Mouse (Mus musculus) C2C12 (cell line): ENCODE data around the gene Srek1. TPM values are rescaled to one million over a fixed set of nuclear protein-coding genes. Genes with fewer than 3 reads are reported as not detected.
A peak's percentile ranks its signal among the peaks of the same experiment; 100 is the strongest.

Source experiments
- H3K27me3 ChIP-seq: one replicate; pipeline ENCODE4 v1.6.1; 2011; ENCODE audit not compliant: control insufficient read depth, insufficient read depth, insufficient read length
- H3K36me3 ChIP-seq: one replicate; pipeline ENCODE4 v1.6.1; 2011; ENCODE audit not compliant: control insufficient read depth, insufficient read depth
- H3K4me3 ChIP-seq: one replicate; pipeline ENCODE4 v1.5.1; 2011; ENCODE audit warnings: mild to moderate bottlenecking, control low read depth; ENCODE audit not compliant: poor library complexity, insufficient read depth, severe bottlenecking
- H3K79me2 ChIP-seq: one replicate; pipeline ENCODE4 v1.6.1; 2011; ENCODE audit not compliant: control insufficient read depth, insufficient read depth
- H3K79me3 ChIP-seq: one replicate; pipeline ENCODE4 v1.6.1; 2011; ENCODE audit warnings: low read depth, control low read depth
- H3ac ChIP-seq: one replicate; pipeline ENCODE3; 2011; ENCODE audit warnings: low read depth; ENCODE audit not compliant: control insufficient read depth, insufficient read length
- CEBPB ChIP-seq: IDR thresholded peaks from one replicate; pipeline ENCODE4 v1.6.1; 2011; ENCODE audit warnings: low read depth, mild to moderate bottlenecking, control low read depth, moderate library complexity
- CTCF ChIP-seq: IDR thresholded peaks from one replicate; pipeline ENCODE4 v1.5.1; 2011; ENCODE audit not compliant: control insufficient read depth, insufficient read depth, insufficient read length
- FOSL1 ChIP-seq: IDR thresholded peaks from one replicate; pipeline ENCODE4 v1.8.0; 2011; ENCODE audit warnings: mild to moderate bottlenecking, low read length; ENCODE audit not compliant: poor library complexity, insufficient read depth, severe bottlenecking
- MAX ChIP-seq: IDR thresholded peaks from one replicate; pipeline ENCODE4 v1.6.1; 2011; ENCODE audit warnings: mild to moderate bottlenecking, control low read depth
- MYOD1 ChIP-seq: IDR thresholded peaks from one replicate; pipeline ENCODE4 v1.6.1; 2011; ENCODE audit warnings: low read depth; ENCODE audit not compliant: control insufficient read depth, insufficient read length
- MYOG ChIP-seq: IDR thresholded peaks from one replicate; pipeline ENCODE4 v1.6.1; 2011; ENCODE audit not compliant: control insufficient read depth, insufficient read length; ENCODE audit errors: extremely low read depth
- USF1 ChIP-seq: IDR thresholded peaks from one replicate; pipeline ENCODE4 v1.6.1; 2011; ENCODE audit warnings: low read depth, mild to moderate bottlenecking, control low read depth, moderate library complexity
- polyA plus RNA-seq: library from polyadenylated mRNA; unstranded; fragments of >200 nt; fragmentation: generic; extraction: Trizol; gene quantifications from one replicate; pipeline ENCODE4 v1.2.1, GENCODE M21; 2012; ENCODE audit warnings: missing spikeins

The Srek1 gene
- polyA plus RNA-seq, 1 experiment, result 9.1 TPM

DNA sequence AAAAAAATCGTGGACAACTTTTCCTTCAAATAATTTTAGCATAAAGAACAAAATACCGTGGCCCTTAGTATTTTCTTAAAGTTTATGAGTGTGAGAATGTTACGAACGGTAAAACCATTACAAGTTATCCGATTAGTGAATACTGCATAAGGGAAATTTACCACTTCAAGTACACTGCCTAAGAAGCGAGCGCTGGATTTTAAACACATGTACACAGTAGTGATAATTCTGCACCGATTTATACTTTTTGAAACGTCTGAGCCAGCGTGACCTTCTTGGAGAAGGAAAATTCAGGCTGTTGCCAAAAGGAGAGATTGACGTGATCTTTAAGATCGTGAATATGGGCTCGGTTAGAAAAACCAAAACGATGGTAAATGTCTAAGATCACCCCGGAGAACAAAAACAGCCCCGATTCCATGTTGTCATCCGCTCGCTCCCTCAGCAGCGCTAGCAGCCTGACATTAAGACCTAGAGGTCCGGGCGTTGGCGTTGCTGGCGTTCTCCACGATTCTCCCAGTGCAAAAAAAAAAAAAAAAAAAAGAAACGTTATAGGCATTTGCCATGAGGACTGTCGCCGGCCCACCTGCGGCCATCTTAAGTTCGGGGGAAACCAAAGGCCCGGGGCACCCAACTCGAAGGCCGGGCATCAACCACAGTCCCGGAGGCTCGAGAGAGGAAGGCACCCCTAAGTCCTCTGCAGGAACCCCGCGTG lies 845 bp downstream of the Srek1 start:
- Histone ChIP-seq H3K79me2 (peaks cover 53% of the 10 kb centered on the region), H3K79me3 (peaks cover 47% of the 10 kb centered on the region), H3K4me3 (peak overlapping the region; percentile 86), H3K36me3 (peaks cover under 1% of the 10 kb centered on the region), H3K27me3 (no peaks in the 10 kb centered on the region), H3ac (peak overlapping the region; percentile 85)
- no peak for TF ChIP-seq USF1

DNA sequence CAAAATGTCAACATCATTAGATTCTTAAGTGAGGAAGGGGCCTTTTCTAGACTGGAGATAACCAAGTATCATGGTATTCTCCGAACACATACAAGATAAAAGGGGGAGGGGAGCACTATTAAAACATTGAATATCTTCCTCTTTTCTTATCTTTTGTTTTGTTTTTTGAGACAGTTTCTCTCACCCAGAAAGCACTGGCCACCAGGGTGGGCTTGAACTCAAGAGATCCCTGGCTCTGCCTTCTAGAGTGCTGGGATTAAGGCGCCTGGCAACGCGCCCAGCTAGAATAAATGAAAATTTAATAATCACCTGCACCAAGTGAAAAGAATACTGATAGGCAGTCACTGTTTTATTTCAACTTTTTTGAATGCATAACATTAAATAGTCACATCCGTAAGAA lies 1.5 kb downstream of the Srek1 start:
- H3K4me3 ChIP-seq, result peak overlapping the region; percentile 86
- H3K79me3 ChIP-seq, result peaks cover 49% of the 10 kb centered on the region
- TF ChIP-seq MYOD1 (no peak), USF1 (no peak), MYOG (no peak), FOSL1 (no peak), CTCF (no peak), MAX (no peak), CEBPB (no peak)

DNA sequence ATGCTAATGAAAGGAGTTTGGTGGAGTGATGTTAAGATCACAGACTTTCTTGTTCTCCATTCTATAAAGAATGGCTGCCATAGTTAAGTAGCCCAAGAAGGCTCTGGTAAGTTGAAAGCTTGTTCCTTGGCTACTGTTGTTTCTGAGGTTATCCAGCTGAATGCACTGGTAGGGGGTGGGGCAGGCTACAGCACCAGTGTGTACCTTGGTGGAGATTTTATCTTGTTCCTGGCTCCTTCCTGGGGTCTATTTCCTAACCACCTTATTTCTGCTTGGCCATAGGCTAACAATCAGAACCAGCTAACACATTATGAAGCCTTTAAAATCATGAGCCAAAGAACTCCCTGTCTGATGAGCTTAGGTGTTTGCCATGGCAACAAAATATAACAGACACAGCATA lies 3.6 kb downstream of the Srek1 start:
- no peaks in the 10 kb centered on the region for H3K27me3 ChIP-seq
- TF ChIP-seq CEBPB (no peak), MAX (no peak), USF1 (no peak), FOSL1 (no peak), MYOD1 (no peak), CTCF (no peak), MYOG (no peak)
- peaks cover 65% of the 10 kb centered on the region for H3K79me3 ChIP-seq
- no peak overlapping the region for H3ac ChIP-seq
- H3K79me2 ChIP-seq, result peaks cover 80% of the 10 kb centered on the region
- no peak overlapping the region for H3K4me3 ChIP-seq
- peaks cover 28% of the 10 kb centered on the region for H3K36me3 ChIP-seq

More for the DNA sequence above, 1.5 kb downstream of the Srek1 start:
- Histone ChIP-seq H3ac (no peak overlapping the region), H3K79me2 (peaks cover 59% of the 10 kb centered on the region), H3K27me3 (no peaks in the 10 kb centered on the region), H3K36me3 (peaks cover 7% of the 10 kb centered on the region)

DNA sequence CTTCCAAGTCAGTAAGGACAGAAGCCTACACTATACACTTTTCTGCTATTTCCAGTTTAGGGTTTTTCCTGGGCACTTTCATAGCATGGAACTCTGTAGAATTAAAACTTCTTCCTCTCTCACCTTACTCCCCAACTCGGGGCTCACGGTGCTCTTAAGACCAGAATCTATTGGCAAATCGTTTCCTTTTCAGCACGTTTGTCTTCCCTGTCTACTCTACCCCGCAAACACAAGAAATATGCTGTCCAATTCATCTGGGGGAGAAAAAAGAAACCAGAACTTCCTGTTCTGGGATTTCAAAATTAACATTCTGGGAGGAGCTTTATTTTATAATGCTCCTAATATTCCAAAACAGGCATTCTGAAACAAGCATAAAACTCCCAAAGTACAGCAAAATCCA lies 6.5 kb downstream of the Srek1 start:
- Histone ChIP-seq H3K79me3 (peaks cover 66% of the 10 kb centered on the region), H3K79me2 (peaks cover 77% of the 10 kb centered on the region), H3K4me3 (no peak overlapping the region), H3K27me3 (no peaks in the 10 kb centered on the region), H3ac (no peak overlapping the region), H3K36me3 (peaks cover 47% of the 10 kb centered on the region)
- no peak for TF ChIP-seq MAX
- no peak for TF ChIP-seq CEBPB
- no peak for TF ChIP-seq FOSL1
- no peak for TF ChIP-seq MYOD1
- TF ChIP-seq USF1, result no peak
- no peak for TF ChIP-seq CTCF
- no peak for TF ChIP-seq MYOG

DNA sequence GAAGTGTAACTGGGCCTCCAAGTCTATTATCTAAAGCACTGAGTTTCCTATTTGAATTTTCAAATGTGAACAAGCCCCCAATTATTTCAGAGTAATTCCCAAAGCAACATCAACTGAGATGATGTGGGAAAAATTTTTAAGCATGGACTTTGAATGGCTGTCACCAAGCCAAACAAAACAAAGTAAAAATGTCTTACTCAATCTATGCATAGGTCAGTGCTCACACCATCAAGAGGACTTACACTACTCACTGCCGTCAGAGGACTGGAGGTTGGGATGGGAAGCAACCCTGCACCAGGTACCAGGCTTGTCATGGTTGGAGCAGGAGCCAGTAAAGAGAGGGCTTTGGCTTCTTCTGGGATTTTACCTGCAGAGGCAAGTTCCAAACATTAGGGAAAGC lies 10.8 kb downstream of the Srek1 start:
- peaks cover 74% of the 10 kb centered on the region for H3K79me2 ChIP-seq
- H3K27me3 ChIP-seq, result no peaks in the 10 kb centered on the region
- peaks cover 34% of the 10 kb centered on the region for H3K79me3 ChIP-seq
- no peak overlapping the region for H3ac ChIP-seq
- TF ChIP-seq MAX (no peak), MYOD1 (no peak)
- peaks cover 88% of the 10 kb centered on the region for H3K36me3 ChIP-seq
- no peak overlapping the region for H3K4me3 ChIP-seq

DNA sequence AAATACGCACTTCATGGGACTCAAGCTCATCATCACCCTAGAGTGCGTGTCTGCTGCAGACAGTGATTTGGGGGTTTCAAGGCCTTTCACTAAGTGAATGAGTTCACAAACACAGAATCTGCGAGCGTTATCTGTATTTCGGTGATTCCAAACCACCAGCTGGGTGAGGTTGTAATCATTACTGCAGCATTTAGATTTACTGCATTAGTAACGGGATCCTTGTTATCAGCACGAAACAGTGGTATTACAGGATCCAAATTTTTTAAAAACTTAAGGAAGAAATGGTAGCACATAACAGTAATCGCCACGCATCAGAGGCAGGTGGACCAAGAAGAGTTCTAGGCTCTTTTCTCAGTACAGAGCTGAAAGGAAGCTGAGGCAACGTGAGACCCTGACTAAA lies 12.4 kb downstream of the Srek1 start:
- Histone ChIP-seq H3K36me3 (peaks cover 89% of the 10 kb centered on the region), H3K79me3 (peaks cover 26% of the 10 kb centered on the region), H3K27me3 (no peaks in the 10 kb centered on the region), H3K4me3 (no peak overlapping the region), H3K79me2 (peaks cover 57% of the 10 kb centered on the region), H3ac (no peak overlapping the region)
- TF ChIP-seq MAX, result no peak

DNA sequence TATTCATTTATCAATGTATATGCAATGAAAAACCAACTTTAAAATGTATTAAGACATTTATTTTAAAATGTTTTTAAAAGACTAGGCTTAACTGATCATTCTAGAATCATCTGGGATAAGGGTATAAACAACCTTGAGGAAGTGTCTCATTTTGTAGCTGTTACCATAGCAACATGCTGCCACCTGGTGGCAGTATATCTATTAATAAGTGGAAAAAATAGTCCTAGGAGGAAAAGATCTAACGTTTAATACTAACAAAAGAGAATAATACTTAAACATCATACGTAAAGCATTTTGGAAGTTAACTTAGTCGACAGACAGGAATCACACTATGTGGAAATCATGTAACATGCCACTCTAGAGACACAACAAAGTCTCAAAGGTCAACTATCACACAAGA lies 23.0 kb downstream of the Srek1 start:
- no peaks in the 10 kb centered on the region for H3K27me3 ChIP-seq
- H3K4me3 ChIP-seq, result no peak overlapping the region
- peaks cover 92% of the 10 kb centered on the region for H3K36me3 ChIP-seq
- peaks cover 23% of the 10 kb centered on the region for H3K79me2 ChIP-seq
- peaks cover 15% of the 10 kb centered on the region for H3K79me3 ChIP-seq
- no peak overlapping the region for H3ac ChIP-seq
- no peak for TF ChIP-seq MYOG
- TF ChIP-seq CTCF, result no peak
- no peak for TF ChIP-seq MAX
- TF ChIP-seq CEBPB, result no peak
- TF ChIP-seq USF1, result no peak
- no peak for TF ChIP-seq MYOD1
- TF ChIP-seq FOSL1, result no peak
